Mouse (Mus musculus) urinary bladder, postnatal 36 days (tissue): Measurements from ENCODE around the gene Fgf10.
A peak's percentile ranks its signal among the peaks of the same experiment; 100 is the strongest.

Source experiments
- DNase-seq, 2 experiments: peaks; one replicate each; pipeline ENCODE4 v3.0.0; 2022; ENCODE audit warnings: low spot score in 2 of 2, mixed read lengths in 1 of 2

Fgf10 gene

DNA sequence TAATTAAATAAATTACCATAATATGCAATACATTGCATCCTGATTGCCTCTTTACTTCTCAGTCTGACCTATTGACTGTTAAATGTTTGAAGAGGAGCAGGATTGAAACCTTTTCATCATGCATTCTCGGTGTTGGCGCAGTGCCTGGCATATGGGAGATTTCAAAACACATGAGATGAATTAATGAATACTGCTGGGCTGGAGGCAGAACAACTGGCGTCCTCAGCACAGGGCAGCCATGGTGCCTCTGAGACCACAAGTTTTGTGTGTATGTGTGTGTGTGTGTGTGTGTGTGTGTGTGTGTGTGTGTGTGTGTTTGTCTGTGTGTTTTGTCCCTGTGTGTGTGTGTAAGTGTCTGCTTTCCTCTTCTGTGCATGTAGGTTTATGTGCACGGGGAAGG lies 165.5 kb downstream of the Fgf10 start:
- peak in 1 of 2 experiments; percentile 33 for DNase-seq
